Mouse (Mus musculus) forebrain, embryonic 16.5 days (tissue): ENCODE results near the gene Spem2. TPM values are rescaled to one million over a fixed set of nuclear protein-coding genes. Genes with fewer than 3 reads are reported as not detected.
A peak's percentile ranks its signal among the peaks of the same experiment; 100 is the strongest.
"Not testable (repeated sequence)": the region's sequence is repeated elsewhere in the genome, so short reads cannot be mapped to it uniquely, and the experiment has no call there.

Experiments
- ATAC-seq: fragments of 200-750 bp; cut with Nextera tagmentation; 2 replicates; pipeline ENCODE4 v1.8.0; 2017; ENCODE audit warnings: mild to moderate bottlenecking, moderate library complexity
- H3K27ac ChIP-seq: fragments of 300-500 bp; sonication (generic); 2 replicates; pipeline ENCODE4 v1.5.1; 2014; ENCODE audit warnings: low read length, control low read depth
- H3K27me3 ChIP-seq: fragments of 300-500 bp; sonication (generic); replicated peaks from 2 replicates; pipeline ENCODE4 v1.6.1; 2014; ENCODE audit warnings: low read length; ENCODE audit not compliant: control insufficient read depth, insufficient read depth
- H3K36me3 ChIP-seq: fragments of 300-500 bp; sonication (generic); 2 replicates; pipeline ENCODE4 v1.6.1; 2014; ENCODE audit not compliant: control insufficient read depth, insufficient read depth
- H3K4me1 ChIP-seq: fragments of 300-500 bp; sonication (generic); replicated peaks from 2 replicates; pipeline ENCODE4 v1.6.1; 2014; ENCODE audit warnings: low read length; ENCODE audit not compliant: control insufficient read depth, insufficient read depth
- H3K4me2 ChIP-seq: fragments of 300-500 bp; sonication (generic); 2 replicates; pipeline ENCODE4 v1.6.1; 2014; ENCODE audit warnings: mild to moderate bottlenecking, low read length, control low read depth
- H3K4me3 ChIP-seq: fragments of 300-500 bp; sonication (generic); replicated peaks from 2 replicates; pipeline ENCODE4 v1.5.1; 2014; ENCODE audit warnings: mild to moderate bottlenecking, low read length, control low read depth
- H3K9ac ChIP-seq: fragments of 300-500 bp; sonication (generic); replicated peaks from 2 replicates; pipeline ENCODE4 v1.6.1; 2014; ENCODE audit warnings: low read depth, low read length, control low read depth
- H3K9me3 ChIP-seq: fragments of 300-500 bp; sonication (generic); 2 replicates; pipeline ENCODE4 v1.6.1; 2016; ENCODE audit warnings: low read length; ENCODE audit not compliant: control insufficient read depth
- WGBS: fragments of 180-500 bp; shearing (Covaris S2); extraction: QIAGEN DNeasy Blood & Tissue Kit; methylation state at CpG from one replicate; pipeline ENCODE4 v1.1.7; 2014; 5-methylcytosine and 5-hydroxymethylcytosine counted together
- polyA plus RNA-seq: library from polyadenylated mRNA; unstranded; fragments of >200 nt; fragmentation: Nextera tagmentation; extraction: Ambion mirVana; gene quantifications from 2 replicates; pipeline ENCODE4 v1.2.1, GENCODE M21; 2015

The Spem2 gene
- polyA plus RNA-seq = not detected in 2 replicates

DNA sequence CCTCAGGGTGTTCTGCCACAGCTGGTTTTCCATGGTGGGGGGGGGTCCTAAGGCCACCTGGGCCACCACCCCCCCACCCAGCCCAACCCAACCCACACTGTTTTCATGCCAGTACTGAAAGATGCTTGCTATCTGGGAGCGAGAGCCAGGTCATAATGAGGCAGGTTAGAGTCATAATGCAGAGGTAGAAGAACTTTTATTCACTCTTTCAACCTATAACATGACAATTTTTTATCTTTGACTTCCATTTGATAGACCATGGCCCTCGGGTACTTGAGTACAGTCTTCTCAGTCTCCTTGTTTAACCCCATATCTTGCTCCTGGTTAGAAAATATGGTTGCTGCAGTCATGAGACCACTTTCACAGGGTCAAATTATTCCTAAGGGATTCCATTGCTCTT is at the start of gene Spem2:
TSS of gene Spem2 (minus strand) at position 101 of the 400 bp plus-strand sequence.
- no peak within 1 kb of the TSS for H3K9ac ChIP-seq
- no peak for ATAC-seq
- WGBS = 88% methylated on average over 2 of the region's 2 CpGs

DNA sequence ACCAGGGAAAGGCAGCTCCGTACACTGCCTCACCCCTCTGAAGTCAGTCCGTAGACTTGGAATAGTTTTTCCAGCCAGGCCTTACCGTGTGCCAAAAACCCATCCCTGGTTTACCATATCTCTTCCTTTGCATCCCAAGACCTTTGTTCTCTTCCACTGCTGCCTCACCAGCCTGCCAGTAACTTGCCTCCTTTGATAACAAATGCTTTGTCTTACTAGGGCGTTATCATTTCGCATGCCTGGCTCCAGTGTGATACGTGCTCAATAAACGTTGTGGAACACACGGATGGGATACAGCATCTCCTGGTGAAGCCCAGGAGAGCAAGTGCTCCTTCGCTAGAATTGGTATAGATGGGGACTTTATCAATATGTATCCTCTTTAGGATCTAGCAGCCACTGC is 49.1 kb upstream of the Spem2 start:
- Histone ChIP-seq H3K9me3 (no peaks in the 10 kb centered on the region), H3K4me2 (no peak overlapping the region), H3K4me3 (no peak overlapping the region), H3K9ac (no peak overlapping the region), H3K4me1 (no peaks in the 10 kb centered on the region), H3K27ac (no peak overlapping the region), H3K36me3 (no peaks in the 10 kb centered on the region), H3K27me3 (no peaks in the 10 kb centered on the region; the same call in 1 of the 2 replicates)
- WGBS = 70% methylated on average over 9 of the region's 9 CpGs
- no peak for ATAC-seq

More for the DNA sequence above, at the start of gene Spem2:
- Histone ChIP-seq H3K9me3 (no peaks in the 10 kb centered on the region), H3K27ac (no peak within 1 kb of the TSS), H3K27me3 (no peaks in the 10 kb centered on the region), H3K36me3 (no peaks in the 10 kb centered on the region), H3K4me3 (no peak within 1 kb of the TSS), H3K4me2 (no peak within 1 kb of the TSS), H3K4me1 (no peaks in the 10 kb centered on the region)

DNA sequence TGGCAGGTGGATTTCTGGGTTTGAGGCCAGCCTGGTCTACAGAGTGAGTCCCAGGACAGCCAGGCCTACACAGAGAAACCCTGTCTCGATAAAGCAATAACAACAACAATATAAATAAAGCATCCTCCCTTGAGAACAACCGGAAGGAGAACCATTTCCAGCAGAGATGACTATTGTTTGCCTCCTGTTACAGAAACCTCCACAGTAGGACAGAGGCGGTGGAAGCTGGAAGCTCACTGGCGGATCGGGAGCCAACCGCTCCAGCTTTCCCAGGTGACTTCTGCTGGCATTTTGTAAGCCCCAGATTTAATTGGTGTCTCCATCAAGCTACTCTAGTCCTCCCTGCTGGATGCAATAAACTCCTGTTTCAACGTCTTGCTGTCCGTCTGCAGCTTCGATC is 47.3 kb upstream of the Spem2 start:
- H3K27ac ChIP-seq = no peak overlapping the region
- WGBS = 77% methylated on average over 9 of the region's 9 CpGs
- no peak overlapping the region for H3K9ac ChIP-seq
- no peak for ATAC-seq
- H3K4me3 ChIP-seq = no peak overlapping the region
- no peaks in the 10 kb centered on the region; the same call in 1 of the 2 replicates for H3K27me3 ChIP-seq
- H3K4me1 ChIP-seq = no peaks in the 10 kb centered on the region
- H3K9me3 ChIP-seq = no peaks in the 10 kb centered on the region
- no peak overlapping the region for H3K4me2 ChIP-seq
- H3K36me3 ChIP-seq = no peaks in the 10 kb centered on the region

DNA sequence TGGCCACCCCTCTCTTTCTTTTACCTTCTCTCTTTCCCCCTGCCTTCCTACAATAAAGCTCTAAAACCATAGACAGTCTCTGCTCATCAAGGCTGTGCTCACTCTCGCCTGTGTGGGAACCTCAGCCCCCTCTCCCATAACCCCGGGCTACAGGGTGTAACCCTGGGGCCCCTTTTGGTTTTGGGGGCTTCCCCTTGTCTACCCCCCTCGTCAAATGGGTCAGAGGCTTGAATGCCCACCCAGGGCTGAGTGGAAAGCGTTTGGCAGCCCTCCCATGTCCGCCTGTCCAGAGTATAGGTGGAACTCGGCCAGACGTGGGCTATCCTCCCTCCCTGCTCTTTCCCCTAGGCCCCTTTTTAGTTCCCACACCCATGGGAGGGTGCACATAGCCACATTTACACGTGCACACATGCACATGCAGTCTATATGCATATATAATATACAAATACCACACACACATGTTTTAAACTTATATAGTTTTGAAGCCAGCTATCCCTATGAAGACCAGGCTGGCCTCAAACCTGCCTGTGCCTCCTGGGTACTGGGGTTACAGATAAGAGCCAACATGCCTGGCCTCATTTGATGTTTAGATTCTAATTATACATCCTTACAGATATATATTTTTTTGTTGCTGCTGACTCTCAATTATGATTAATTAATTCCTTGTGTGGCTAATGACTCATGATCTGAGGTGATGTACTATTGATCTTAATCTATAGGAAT is 46.0 kb upstream of the Spem2 start:
- no peaks in the 10 kb centered on the region; the same call in 1 of the 2 replicates for H3K27me3 ChIP-seq
- H3K9ac ChIP-seq = no peak overlapping the region
- no peaks in the 10 kb centered on the region for H3K36me3 ChIP-seq
- no peak for ATAC-seq
- no peaks in the 10 kb centered on the region for H3K4me1 ChIP-seq
- 37% methylated on average over 8 of the region's 8 CpGs for WGBS
- H3K27ac ChIP-seq = no peak overlapping the region
- no peak overlapping the region for H3K4me2 ChIP-seq
- no peaks in the 10 kb centered on the region for H3K9me3 ChIP-seq
- H3K4me3 ChIP-seq = no peak overlapping the region

DNA sequence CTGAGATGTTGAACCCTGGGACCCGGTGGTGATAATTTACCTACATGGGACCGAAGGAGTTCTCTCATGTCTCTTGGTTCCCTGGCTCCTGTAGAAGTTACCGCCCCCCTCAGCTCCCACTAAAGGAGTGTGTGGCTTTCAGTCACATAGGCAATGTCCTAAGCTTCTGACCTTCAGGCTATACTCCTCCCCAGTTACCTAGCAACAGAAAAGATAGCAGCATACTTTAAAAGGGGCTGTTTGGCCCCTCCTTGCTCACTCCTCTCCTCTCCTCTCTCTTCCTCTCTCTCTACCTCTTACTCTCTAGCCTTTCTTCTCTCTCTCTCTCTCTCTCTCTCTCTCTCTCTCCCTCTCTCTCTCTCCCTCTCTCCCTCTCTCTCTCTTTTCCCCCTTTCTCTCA is 45.5 kb upstream of the Spem2 start:
- not testable (repeated sequence) for ATAC-seq, H3K27ac ChIP-seq, H3K9ac ChIP-seq, H3K4me1 ChIP-seq, H3K9me3 ChIP-seq, H3K4me2 ChIP-seq, H3K4me3 ChIP-seq, H3K27me3 ChIP-seq, H3K36me3 ChIP-seq
- WGBS = 92% methylated on average over 3 of the region's 3 CpGs

DNA sequence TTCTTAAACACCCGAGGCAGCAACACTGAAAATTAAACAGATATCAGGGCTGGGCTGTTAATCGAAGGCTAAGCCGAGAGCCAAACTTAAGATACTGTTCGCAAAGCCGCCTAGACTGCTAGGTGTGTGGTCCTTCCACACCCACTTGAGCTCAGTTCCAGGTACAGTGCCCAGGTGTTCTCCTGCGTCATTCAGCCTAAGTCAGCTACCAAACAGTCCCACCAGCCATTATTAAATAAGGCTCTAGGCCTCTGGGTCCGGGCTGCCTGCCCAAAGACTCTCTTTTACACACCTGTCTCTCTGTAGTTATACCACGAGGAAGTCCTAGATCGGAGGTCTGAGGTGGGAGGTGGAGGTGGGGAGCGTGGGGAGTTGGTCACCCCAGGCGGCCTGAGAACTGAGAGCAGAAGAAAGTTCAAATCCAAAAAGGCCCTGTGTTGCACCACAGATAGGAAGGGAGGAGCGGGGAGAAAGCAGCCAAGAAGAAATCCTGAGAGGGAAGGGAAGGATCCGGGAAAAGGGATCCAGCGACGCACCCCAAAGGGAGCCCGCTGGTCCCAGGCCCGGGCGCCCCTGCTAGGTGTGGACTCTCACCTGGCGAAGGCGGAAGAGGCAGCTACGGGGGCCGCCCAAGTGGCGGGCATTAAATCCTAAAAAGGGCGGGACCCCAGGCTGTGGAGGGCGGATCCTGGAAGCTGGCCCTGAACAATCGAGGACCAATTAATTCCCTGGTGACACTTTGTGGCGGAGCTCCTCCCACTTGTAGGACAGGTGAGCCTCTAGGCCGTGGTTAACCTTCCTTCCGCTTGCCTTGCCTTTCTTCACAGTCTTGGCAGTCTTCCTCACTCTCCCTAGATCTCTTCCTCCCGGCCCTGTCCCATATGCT is 40.1 kb upstream of the Spem2 start, which contains the start of gene Tnk1:
TSS of gene Tnk1 (minus strand) at position 618 of the 886 bp plus-strand sequence.
- Histone ChIP-seq H3K4me3 (no peak within 1 kb of the TSS), H3K9ac (no peak within 1 kb of the TSS)
- WGBS = 21% methylated on average over 30 of the region's 30 CpGs

DNA sequence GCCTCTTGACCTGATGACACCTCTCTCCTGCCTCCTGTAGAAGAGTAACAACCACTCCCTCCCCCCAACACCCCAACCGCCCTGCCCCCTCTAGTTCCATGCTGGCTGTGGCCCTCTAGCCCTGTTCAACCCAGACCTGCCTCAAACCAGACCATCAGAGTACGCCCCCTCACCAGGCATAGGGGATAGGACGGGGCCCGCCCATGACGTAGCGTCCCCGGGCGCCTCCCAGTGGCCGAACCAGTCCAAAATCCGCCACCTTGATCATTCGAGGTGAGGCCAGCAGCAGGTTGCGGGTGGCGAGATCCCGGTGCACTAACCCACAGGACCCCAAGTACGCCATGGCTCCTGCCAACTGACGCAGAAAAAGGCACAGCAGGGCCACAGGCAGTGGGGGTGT is 37.1 kb upstream of the Spem2 start:
- Histone ChIP-seq H3K4me1 (no peaks in the 10 kb centered on the region), H3K36me3 (peaks cover 4% of the 10 kb centered on the region; the same call in 1 of the 2 replicates), H3K27me3 (peaks cover 17% of the 10 kb centered on the region), H3K4me2 (no peak overlapping the region), H3K9me3 (no peaks in the 10 kb centered on the region), H3K27ac (no peak overlapping the region), H3K4me3 (no peak overlapping the region), H3K9ac (no peak overlapping the region)
- 13% methylated on average over 16 of the region's 16 CpGs for WGBS
- ATAC-seq = peak; percentile 45; the same call in 1 of the 2 replicates

More for the DNA sequence above, 40.1 kb upstream of the Spem2 start, which contains the start of gene Tnk1:
- H3K9me3 ChIP-seq = no peaks in the 10 kb centered on the region
- no peak within 1 kb of the TSS for H3K27ac ChIP-seq
- H3K4me1 ChIP-seq = no peaks in the 10 kb centered on the region
- H3K4me2 ChIP-seq = no peak within 1 kb of the TSS
- H3K27me3 ChIP-seq = peaks cover 17% of the 10 kb centered on the region
- no peak for ATAC-seq
- H3K36me3 ChIP-seq = no peaks in the 10 kb centered on the region

DNA sequence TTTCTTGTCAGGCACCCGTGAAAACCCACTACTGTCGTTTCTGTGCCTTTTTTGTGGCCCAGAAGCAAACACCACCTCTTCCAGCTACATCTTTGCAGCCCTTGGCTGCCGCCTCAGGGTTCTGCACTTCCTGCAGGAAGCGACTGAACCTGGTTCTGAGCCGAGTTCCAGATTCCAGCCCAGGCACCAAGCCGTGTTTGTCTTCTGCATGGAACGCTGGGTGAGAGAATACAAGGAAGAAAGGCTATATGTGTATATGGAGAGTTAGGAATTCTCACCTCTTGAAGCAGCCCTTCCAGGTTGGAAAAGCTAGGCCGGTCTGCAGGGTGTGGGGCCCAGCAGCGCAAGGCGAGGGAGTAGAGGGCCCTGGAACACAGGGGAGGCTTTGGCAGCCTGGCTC is 36.4 kb upstream of the Spem2 start:
- H3K4me1 ChIP-seq = no peaks in the 10 kb centered on the region
- H3K4me2 ChIP-seq = no peak overlapping the region
- WGBS = 89% methylated on average over 10 of the region's 10 CpGs
- H3K27ac ChIP-seq = no peak overlapping the region
- no peak overlapping the region for H3K4me3 ChIP-seq
- H3K9me3 ChIP-seq = no peaks in the 10 kb centered on the region
- no peak overlapping the region for H3K9ac ChIP-seq
- peaks cover 17% of the 10 kb centered on the region for H3K27me3 ChIP-seq
- ATAC-seq = no peak
- H3K36me3 ChIP-seq = peaks cover 9% of the 10 kb centered on the region; the same call in 1 of the 2 replicates

DNA sequence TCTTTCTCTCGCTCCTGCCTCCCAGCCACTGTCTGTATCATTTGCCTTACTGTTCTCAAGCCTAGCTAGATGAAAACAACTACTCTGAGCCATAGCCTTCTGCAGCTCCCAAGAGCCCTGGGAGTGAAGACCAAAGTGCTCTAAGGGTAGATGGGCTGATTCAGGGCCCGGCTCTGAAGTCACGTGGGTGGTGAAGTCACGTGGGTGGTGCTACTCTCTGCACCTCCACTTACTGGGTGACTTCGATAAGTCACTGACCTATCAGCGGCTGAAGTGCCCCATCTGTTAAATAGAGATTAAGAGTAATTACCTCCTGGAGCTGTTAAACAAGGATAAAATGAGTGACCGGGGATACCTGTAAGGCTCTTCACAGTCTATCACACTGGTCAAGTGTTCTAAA is 35.7 kb upstream of the Spem2 start:
- Histone ChIP-seq H3K4me3 (no peak overlapping the region), H3K36me3 (peaks cover 10% of the 10 kb centered on the region; the same call in 1 of the 2 replicates), H3K9me3 (no peaks in the 10 kb centered on the region), H3K27ac (no peak overlapping the region), H3K27me3 (peaks cover 16% of the 10 kb centered on the region), H3K9ac (no peak overlapping the region), H3K4me1 (no peaks in the 10 kb centered on the region), H3K4me2 (no peak overlapping the region)
- 80% methylated on average over 7 of the region's 7 CpGs for WGBS
- ATAC-seq = no peak
